Mouse (Mus musculus) liver, postnatal 0 days (tissue): ENCODE data around the gene Zbtb4. TPM values are rescaled to one million over a fixed set of nuclear protein-coding genes. Genes with fewer than 3 reads are reported as not detected.
A peak's percentile ranks its signal among the peaks of the same experiment; 100 is the strongest.

Source experiments
- ATAC-seq: fragments of 200-750 bp; cut with Nextera tagmentation; 2 replicates; pipeline ENCODE4 v1.8.0; 2017; ENCODE audit warnings: mild to moderate bottlenecking, moderate library complexity
- DNase-seq: peaks from one replicate; pipeline ENCODE4 v3.0.0-alpha.2; 2016
- H3K27ac ChIP-seq: fragments of 300-500 bp; sonication (generic); 2 replicates; pipeline ENCODE4 v1.5.1; 2014; ENCODE audit warnings: antibody characterized with exemption, moderate library complexity, mild to moderate bottlenecking, low read depth
- H3K27me3 ChIP-seq: fragments of 300-500 bp; sonication (generic); 2 replicates; pipeline ENCODE4 v1.6.1; 2014; ENCODE audit warnings: low read length, control low read depth, mixed read lengths; ENCODE audit not compliant: insufficient read depth
- H3K36me3 ChIP-seq: fragments of 300-500 bp; sonication (generic); replicated peaks from 2 replicates; pipeline ENCODE4 v1.6.1; 2014; ENCODE audit warnings: mild to moderate bottlenecking, control low read depth, low read length, moderate library complexity, mixed read lengths; ENCODE audit not compliant: insufficient read depth
- H3K4me1 ChIP-seq: fragments of 300-500 bp; sonication (generic); 2 replicates; pipeline ENCODE4 v1.6.1; 2014; ENCODE audit warnings: antibody characterized with exemption, mild to moderate bottlenecking, control low read depth; ENCODE audit not compliant: insufficient read depth
- H3K4me2 ChIP-seq: fragments of 300-500 bp; sonication (generic); 2 replicates; pipeline ENCODE4 v1.6.1; 2014; ENCODE audit warnings: low read depth, mild to moderate bottlenecking, low read length, moderate library complexity, mixed read lengths
- H3K4me3 ChIP-seq: fragments of 300-500 bp; sonication (generic); 2 replicates; pipeline ENCODE4 v1.5.1; 2014; ENCODE audit warnings: low read depth, low read length
- H3K9ac ChIP-seq: fragments of 300-500 bp; sonication (generic); replicated peaks from 2 replicates; pipeline ENCODE4 v1.6.1; 2014; ENCODE audit warnings: mild to moderate bottlenecking, moderate library complexity
- H3K9me3 ChIP-seq: fragments of 300-500 bp; sonication (generic); 2 replicates; pipeline ENCODE4 v1.6.1; 2016; ENCODE audit warnings: mild to moderate bottlenecking, control low read depth, low read length, mixed read lengths
- CTCF ChIP-seq: sonication (generic); IDR thresholded peaks from 2 replicates; pipeline ENCODE4 v1.5.1; 2016; ENCODE audit warnings: antibody characterized with exemption, low read depth
- EP300 ChIP-seq: IDR thresholded peaks from 2 replicates; pipeline ENCODE4 v1.6.1; 2016; ENCODE audit warnings: antibody characterized with exemption, low read depth, mild to moderate bottlenecking
- WGBS: fragments of 180-500 bp; shearing (Covaris S2); extraction: QIAGEN DNeasy Blood & Tissue Kit; methylation state at CpG from one replicate; pipeline ENCODE4 v1.1.7; 2014; ENCODE audit not compliant: insufficient replicate concordance; 5-methylcytosine and 5-hydroxymethylcytosine counted together
- polyA plus RNA-seq: library from polyadenylated mRNA; unstranded; fragments of >200 nt; fragmentation: Nextera tagmentation; extraction: Ambion mirVana; gene quantifications from 2 replicates; pipeline ENCODE4 v1.2.1, GENCODE M21; 2015

Zbtb4 gene
- polyA plus RNA-seq, 1 experiment from 2014 or later = 0.75 TPM

DNA sequence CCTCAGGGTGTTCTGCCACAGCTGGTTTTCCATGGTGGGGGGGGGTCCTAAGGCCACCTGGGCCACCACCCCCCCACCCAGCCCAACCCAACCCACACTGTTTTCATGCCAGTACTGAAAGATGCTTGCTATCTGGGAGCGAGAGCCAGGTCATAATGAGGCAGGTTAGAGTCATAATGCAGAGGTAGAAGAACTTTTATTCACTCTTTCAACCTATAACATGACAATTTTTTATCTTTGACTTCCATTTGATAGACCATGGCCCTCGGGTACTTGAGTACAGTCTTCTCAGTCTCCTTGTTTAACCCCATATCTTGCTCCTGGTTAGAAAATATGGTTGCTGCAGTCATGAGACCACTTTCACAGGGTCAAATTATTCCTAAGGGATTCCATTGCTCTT, 52.7 kb downstream of the Zbtb4 start, which contains the start of gene Spem2:
Gene Spem2, minus strand, starts transcription at position 101 of the 400 bp plus-strand sequence.
- Histone ChIP-seq H3K27me3 (no peaks in the 10 kb centered on the region), H3K9ac (no peak within 1 kb of the TSS), H3K27ac (no peak within 1 kb of the TSS), H3K4me3 (no peak within 1 kb of the TSS), H3K4me2 (no peak within 1 kb of the TSS), H3K4me1 (no peaks in the 10 kb centered on the region), H3K36me3 (no peaks in the 10 kb centered on the region), H3K9me3 (no peaks in the 10 kb centered on the region)
- ATAC-seq (no peak), DNase-seq (no peak)
- 74% methylated on average over 2 of the region's 2 CpGs for WGBS
- no peak for TF ChIP-seq EP300

DNA sequence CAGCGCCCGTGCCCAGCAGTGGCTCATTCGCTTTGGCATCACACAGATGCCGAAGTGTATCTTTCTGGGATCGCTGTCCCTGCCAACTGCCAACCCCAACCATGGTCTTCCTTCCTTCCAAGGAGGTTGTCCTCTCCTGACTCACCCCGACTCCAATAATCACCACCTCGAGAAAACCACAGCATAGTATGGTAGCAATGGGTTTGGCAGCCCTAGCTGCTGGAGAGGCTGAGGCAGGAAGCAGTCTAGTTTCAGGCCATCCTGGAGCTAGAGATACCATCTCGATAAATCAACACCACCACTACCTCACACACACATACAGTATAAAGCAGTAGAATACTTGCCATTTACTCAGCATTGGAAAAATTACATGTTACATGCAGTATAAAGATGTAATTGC, 53.2 kb downstream of the Zbtb4 start:
- WGBS = 74% methylated on average over 8 of the region's 8 CpGs
- Histone ChIP-seq H3K27me3 (no peaks in the 10 kb centered on the region), H3K9ac (no peak overlapping the region), H3K4me3 (no peak overlapping the region), H3K27ac (no peak overlapping the region), H3K4me2 (no peak overlapping the region), H3K9me3 (no peaks in the 10 kb centered on the region), H3K36me3 (no peaks in the 10 kb centered on the region), H3K4me1 (no peaks in the 10 kb centered on the region)
- TF ChIP-seq EP300 = no peak
- TF ChIP-seq CTCF = no peak
- ATAC-seq (no peak), DNase-seq (no peak)

DNA sequence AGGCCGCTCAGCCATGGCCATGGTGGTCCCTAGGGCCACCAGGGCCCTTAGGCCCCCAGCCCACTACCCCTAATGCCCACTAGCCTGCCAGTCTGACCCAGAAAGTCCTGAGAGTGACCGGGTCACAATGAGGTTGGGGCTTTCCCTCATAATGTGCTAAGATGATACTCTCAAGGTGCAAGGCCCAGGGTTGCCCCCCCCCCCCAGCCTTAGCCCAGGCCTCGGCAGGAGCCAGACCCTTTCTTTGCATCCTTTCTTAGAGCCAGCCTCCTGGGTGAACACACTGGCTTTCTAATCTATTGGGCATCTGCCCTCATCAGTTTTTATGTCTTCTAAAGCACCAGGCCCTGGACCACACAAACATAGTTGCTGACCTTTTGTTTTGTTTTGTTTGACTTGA, 56.4 kb downstream of the Zbtb4 start, which contains the start of gene Spem1:
Gene Spem1, minus strand, starts transcription at position 101 of the 400 bp plus-strand sequence.
- no peak for DNase-seq
- no peak for ATAC-seq
- 61% methylated on average over 2 of the region's 3 CpGs for WGBS

DNA sequence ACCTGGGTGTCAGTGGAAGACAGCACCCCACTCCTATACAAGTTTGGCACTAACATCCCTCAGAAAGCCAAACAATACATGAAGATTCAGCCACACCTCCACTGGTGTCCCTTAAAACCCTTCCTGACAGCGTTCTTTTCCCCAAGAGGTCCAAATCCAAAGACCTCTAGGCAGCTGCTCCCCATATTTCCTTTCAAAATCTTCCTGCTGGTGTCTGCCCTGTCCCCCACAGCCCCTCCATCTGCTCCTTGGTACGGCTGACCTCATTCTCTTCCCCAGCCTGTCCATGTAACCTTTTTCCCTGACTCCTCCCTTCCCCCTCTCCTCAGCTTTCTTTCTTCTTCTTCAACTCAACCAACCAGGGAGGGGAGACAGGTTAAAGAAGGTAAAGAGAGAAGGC, 57.7 kb downstream of the Zbtb4 start:
- ATAC-seq = no peak

More for the DNA sequence above, 56.4 kb downstream of the Zbtb4 start, which contains the start of gene Spem1:
- Histone ChIP-seq H3K4me2 (no peak within 1 kb of the TSS), H3K27ac (no peak within 1 kb of the TSS), H3K9me3 (no peaks in the 10 kb centered on the region), H3K27me3 (no peaks in the 10 kb centered on the region), H3K36me3 (no peaks in the 10 kb centered on the region), H3K4me3 (no peak within 1 kb of the TSS), H3K9ac (no peak within 1 kb of the TSS), H3K4me1 (no peaks in the 10 kb centered on the region)
- no peak for TF ChIP-seq EP300
- no peak for TF ChIP-seq CTCF

DNA sequence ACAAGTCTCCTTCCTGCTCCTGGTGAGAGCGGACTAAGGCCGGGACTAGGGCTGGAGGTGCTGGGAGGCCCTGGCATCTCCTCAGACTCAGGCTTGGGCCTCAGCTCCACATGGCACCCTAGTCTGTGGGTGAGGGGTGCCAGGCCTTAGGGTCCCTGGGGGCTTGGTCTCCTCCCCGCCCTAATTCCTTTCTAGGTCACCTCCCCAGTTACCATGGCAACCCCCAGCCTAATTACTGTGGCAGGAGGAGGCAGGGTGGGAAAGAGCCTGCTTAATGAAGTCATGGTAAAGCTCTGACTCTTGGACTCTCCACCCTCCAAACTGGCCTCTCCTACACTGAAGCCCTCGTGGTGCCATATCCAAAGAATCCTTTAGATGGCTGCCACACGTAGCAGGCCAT, 63.1 kb downstream of the Zbtb4 start:
- H3K4me3 ChIP-seq = no peak overlapping the region
- DNase-seq = no peak
- TF ChIP-seq CTCF = no peak
- no peak for TF ChIP-seq EP300
- H3K27me3 ChIP-seq = peaks cover 6% of the 10 kb centered on the region; the same call in 1 of the 2 replicates
- H3K4me2 ChIP-seq = no peak overlapping the region
- 83% methylated on average over 5 of the region's 5 CpGs for WGBS
- ATAC-seq = no peak
- H3K9ac ChIP-seq = no peak overlapping the region
- H3K9me3 ChIP-seq = no peaks in the 10 kb centered on the region
- peaks cover 6% of the 10 kb centered on the region for H3K4me1 ChIP-seq
- 0 out of 2 replicates have a peak, but pooled peaks cover 2% of the 10 kb centered on the region for H3K36me3 ChIP-seq
- H3K27ac ChIP-seq = no peak overlapping the region

More for the DNA sequence above, 57.7 kb downstream of the Zbtb4 start:
- Histone ChIP-seq H3K4me2 (no peak overlapping the region), H3K9me3 (no peaks in the 10 kb centered on the region), H3K36me3 (no peaks in the 10 kb centered on the region), H3K27me3 (no peaks in the 10 kb centered on the region), H3K4me3 (no peak overlapping the region), H3K27ac (no peak overlapping the region), H3K9ac (no peak overlapping the region), H3K4me1 (no peaks in the 10 kb centered on the region)
- DNase-seq = no peak
- WGBS = 69% methylated on average over 2 of the region's 2 CpGs
- TF ChIP-seq CTCF (no peak), EP300 (no peak)

DNA sequence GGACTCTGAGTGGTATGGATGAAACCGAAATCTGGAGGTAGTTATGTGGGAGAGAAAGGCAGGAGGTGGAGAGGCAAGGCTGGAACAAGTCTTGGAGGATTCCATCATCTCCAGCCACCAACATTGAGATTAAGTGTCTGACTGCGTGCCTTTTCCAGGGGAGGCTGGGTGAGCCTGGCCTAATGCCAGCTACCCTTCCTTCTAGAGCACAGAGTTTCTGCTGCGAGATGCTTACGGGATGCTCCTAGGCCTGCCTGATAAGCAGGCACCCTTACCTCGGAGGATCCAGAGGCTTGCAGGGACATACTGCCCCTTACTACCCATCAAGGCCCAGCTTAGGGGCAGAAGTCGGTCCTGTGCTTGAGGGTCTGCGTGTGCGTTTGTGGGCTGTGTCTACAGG, 67.8 kb downstream of the Zbtb4 start:
- WGBS = 43% methylated on average over 8 of the region's 8 CpGs
- Histone ChIP-seq H3K27ac (no peak overlapping the region), H3K36me3 (0 out of 2 replicates have a peak, but pooled peaks cover 2% of the 10 kb centered on the region), H3K9ac (peak overlapping the region; percentile 62), H3K4me3 (peak overlapping the region; percentile 40), H3K4me2 (peak overlapping the region; percentile 81), H3K9me3 (no peaks in the 10 kb centered on the region), H3K27me3 (peaks cover 39% of the 10 kb centered on the region), H3K4me1 (peaks cover 31% of the 10 kb centered on the region)
- TF ChIP-seq EP300 (no peak), CTCF (no peak)
- DNase-seq (no peak), ATAC-seq (no peak)

Other genes starting within 250 kb of the Zbtb4 start
- gene Dnah2, start 216.8 kb upstream of the Zbtb4 start, polyA plus RNA-seq = 0.04 and 0.05 TPM in 2 replicates
- 0.19 and 0.20 TPM in 2 replicates for gene Efnb3, start 205.7 kb upstream of the Zbtb4 start, polyA plus RNA-seq
- gene Wrap53, start 185.7 kb upstream of the Zbtb4 start, polyA plus RNA-seq = 8.1 and 10.0 TPM in 2 replicates
- gene Trp53, start 185.6 kb upstream of the Zbtb4 start, polyA plus RNA-seq = 32.6 and 33.5 TPM in 2 replicates
- 4.0 and 5.3 TPM in 2 replicates for gene Atp1b2, start 160.0 kb upstream of the Zbtb4 start, polyA plus RNA-seq
- 4.3 and 4.7 TPM in 2 replicates for gene Shbg, start 148.0 kb upstream of the Zbtb4 start, polyA plus RNA-seq
- 15.2 and 18.7 TPM in 2 replicates for gene Sat2, start 143.9 kb upstream of the Zbtb4 start, polyA plus RNA-seq
- 6.8 TPM in 2 replicates for gene Fxr2, start 132.9 kb upstream of the Zbtb4 start, polyA plus RNA-seq
- gene Sox15, start 110.6 kb upstream of the Zbtb4 start, polyA plus RNA-seq = 0.13 TPM in 1 of 2 replicates, not detected in the other
- 36.9 and 41.0 TPM in 2 replicates for gene Mpdu1, start 103.3 kb upstream of the Zbtb4 start, polyA plus RNA-seq
- gene Cd68, start 99.8 kb upstream of the Zbtb4 start, polyA plus RNA-seq = 30.1 and 32.5 TPM in 2 replicates
- gene Eif4a1, start 93.5 kb upstream of the Zbtb4 start, polyA plus RNA-seq = 199 and 203 TPM in 2 replicates
- gene Senp3, start 83.8 kb upstream of the Zbtb4 start, polyA plus RNA-seq = 14.5 and 15.2 TPM in 2 replicates
- gene Tnfsf13, start 80.1 kb upstream of the Zbtb4 start, polyA plus RNA-seq = 0.46 and 0.83 TPM in 2 replicates
- gene Tnfsf12, start 70.1 kb upstream of the Zbtb4 start, polyA plus RNA-seq = 2.8 and 3.6 TPM in 2 replicates
- gene Tnfsfm13, start 69.8 kb upstream of the Zbtb4 start, polyA plus RNA-seq = 1.1 and 1.4 TPM in 2 replicates
- gene Polr2a, start 7.3 kb upstream of the Zbtb4 start, polyA plus RNA-seq = 6.6 and 6.8 TPM in 2 replicates
- gene Slc35g3, start 3.9 kb upstream of the Zbtb4 start, polyA plus RNA-seq = not detected in 2 replicates
- 0.73 and 0.76 TPM in 2 replicates for gene Chrnb1, start 30.0 kb downstream of the Zbtb4 start, polyA plus RNA-seq
- 0.04 and 0.07 TPM in 2 replicates for gene Fgf11, start 35.9 kb downstream of the Zbtb4 start, polyA plus RNA-seq
- gene Tmem102, start 39.7 kb downstream of the Zbtb4 start, polyA plus RNA-seq = 4.4 and 4.8 TPM in 2 replicates
- not detected in 2 replicates for gene Gm39566, start 49.4 kb downstream of the Zbtb4 start, polyA plus RNA-seq
- not detected in 2 replicates for gene Spem2, start 52.6 kb downstream of the Zbtb4 start, polyA plus RNA-seq
- gene Spem1, start 56.3 kb downstream of the Zbtb4 start, polyA plus RNA-seq = not detected in 2 replicates
- 0.60 and 0.75 TPM in 2 replicates for gene Nlgn2, start 71.9 kb downstream of the Zbtb4 start, polyA plus RNA-seq
- 412 and 418 TPM in 2 replicates for gene Tmem256, start 72.6 kb downstream of the Zbtb4 start, polyA plus RNA-seq
- 20.8 and 23.1 TPM in 2 replicates for gene Plscr3, start 80.5 kb downstream of the Zbtb4 start, polyA plus RNA-seq
- 0.28 and 0.69 TPM in 2 replicates for gene Tnk1, start 92.8 kb downstream of the Zbtb4 start, polyA plus RNA-seq
- not detected in 2 replicates for gene Tmem95, start 112.1 kb downstream of the Zbtb4 start, polyA plus RNA-seq
- gene Kctd11, start 115.5 kb downstream of the Zbtb4 start, polyA plus RNA-seq = 0.92 and 0.95 TPM in 2 replicates
- gene Acap1, start 129.6 kb downstream of the Zbtb4 start, polyA plus RNA-seq = 6.5 and 7.1 TPM in 2 replicates
- 0.90 and 1.2 TPM in 2 replicates for gene 2810408A11Rik, start 135.1 kb downstream of the Zbtb4 start, polyA plus RNA-seq
- gene Neurl4, start 135.2 kb downstream of the Zbtb4 start, polyA plus RNA-seq = 1.0 and 1.4 TPM in 2 replicates
- 46.1 and 48.9 TPM in 2 replicates for gene Gps2, start 148.0 kb downstream of the Zbtb4 start, polyA plus RNA-seq
- gene Eif5a, start 156.0 kb downstream of the Zbtb4 start, polyA plus RNA-seq = 872 and 914 TPM in 2 replicates
- not detected in 2 replicates for gene Ybx2, start 169.9 kb downstream of the Zbtb4 start, polyA plus RNA-seq
- gene Slc2a4, start 182.3 kb downstream of the Zbtb4 start, polyA plus RNA-seq = 7.7 and 10.4 TPM in 2 replicates
- gene Cldn7, start 198.9 kb downstream of the Zbtb4 start, polyA plus RNA-seq = 4.1 and 4.4 TPM in 2 replicates
- gene Ctdnep1, start 215.2 kb downstream of the Zbtb4 start, polyA plus RNA-seq = 8.4 and 9.7 TPM in 2 replicates
- 40.6 and 42.9 TPM in 2 replicates for gene Elp5, start 216.6 kb downstream of the Zbtb4 start, polyA plus RNA-seq
- 305 and 324 TPM in 2 replicates for gene Gabarap, start 225.2 kb downstream of the Zbtb4 start, polyA plus RNA-seq
- gene Phf23, start 229.9 kb downstream of the Zbtb4 start, polyA plus RNA-seq = 19.5 and 25.5 TPM in 2 replicates
- gene Dvl2, start 234.7 kb downstream of the Zbtb4 start, polyA plus RNA-seq = 2.7 and 3.4 TPM in 2 replicates
- 345 and 367 TPM in 2 replicates for gene Acadvl, start 249.5 kb downstream of the Zbtb4 start, polyA plus RNA-seq